In the genomic region with DNA sequence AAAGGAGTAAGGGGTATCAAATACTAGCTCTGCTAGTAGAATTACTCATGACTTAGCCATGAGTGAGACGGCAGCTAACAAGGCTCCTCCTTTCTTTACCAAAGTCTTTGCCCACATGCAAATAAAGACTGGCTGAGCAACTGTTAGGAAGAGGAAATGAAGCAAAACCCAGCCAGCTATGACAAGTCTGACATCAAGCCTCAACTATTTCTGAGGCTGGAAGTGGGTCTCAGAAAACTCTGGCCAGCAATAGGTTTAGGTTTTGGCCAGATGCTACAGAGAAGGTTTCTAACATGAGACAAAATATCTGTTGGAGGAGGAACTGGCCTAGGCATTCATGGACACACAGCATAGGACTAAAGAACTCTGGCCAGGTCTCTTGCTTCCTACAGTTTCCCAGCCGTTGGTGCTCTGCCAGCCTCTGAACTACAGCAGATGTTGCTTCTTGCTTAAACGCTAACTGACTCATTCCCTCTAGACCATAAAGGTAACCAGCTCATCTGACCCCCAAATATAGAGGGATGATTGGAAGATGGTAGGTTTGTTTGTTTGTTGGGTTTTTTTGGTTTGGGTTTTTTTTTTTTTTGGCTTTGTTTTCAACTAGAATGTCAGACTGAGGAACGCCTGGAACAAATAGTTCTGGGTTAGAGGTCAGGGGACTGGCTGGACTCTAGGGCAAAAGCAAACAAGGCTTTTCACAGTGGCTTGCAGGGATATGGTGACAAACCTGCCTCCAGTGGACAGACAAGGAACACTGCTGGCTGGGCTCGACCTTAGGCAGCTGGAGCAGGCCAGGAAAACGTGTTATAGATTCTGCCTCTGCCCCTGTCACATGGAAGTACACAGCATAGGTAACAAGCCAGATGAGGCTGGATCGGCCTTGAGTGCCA, we compare ENCODE assay signal across 8 mouse cellular contexts. TPM values are rescaled to one million over a fixed set of nuclear protein-coding genes. Genes with fewer than 3 reads are reported as not detected.
DNase-seq lines count a peak whose midpoint lies in the region; ATAC-seq lines count a peak whose summit lies in the region.

No protein-coding gene starts in this region.

- no peak overlapping the region for H3K27ac ChIP-seq in heart, embryonic 11.5 days (ENCODE audit: low read depth, low read length)
- H3K27ac ChIP-seq in forebrain, embryonic 14.5 days (ENCODE audit: low read depth, low read length), result no peak overlapping the region

- H3K4me1 ChIP-seq in heart, embryonic 11.5 days (ENCODE audit: control insufficient read depth, insufficient read depth, low read length), result no peaks in the 10 kb centered on the region
- H3K4me1 ChIP-seq in forebrain, embryonic 14.5 days (ENCODE audit: control insufficient read depth, insufficient read depth, low read length), result no peaks in the 10 kb centered on the region

- no peak overlapping the region for H3K4me3 ChIP-seq in heart, embryonic 11.5 days (ENCODE audit: low read depth, low read length)
- no peak overlapping the region for H3K4me3 ChIP-seq in forebrain, embryonic 14.5 days (ENCODE audit: low read depth, low read length)

- no peak overlapping the region for H3K4me2 ChIP-seq in heart, embryonic 11.5 days
- no peak overlapping the region for H3K4me2 ChIP-seq in forebrain, embryonic 14.5 days (ENCODE audit: low read length)

- H3K9ac ChIP-seq in heart, embryonic 11.5 days (ENCODE audit: low read depth, low read length), result no peak overlapping the region
- no peak overlapping the region for H3K9ac ChIP-seq in forebrain, embryonic 14.5 days (ENCODE audit: low read length)

- no peaks in the 10 kb centered on the region for H3K9me3 ChIP-seq in heart, embryonic 11.5 days (replicated peaks; ENCODE audit: control insufficient read depth, low read length)
- H3K9me3 ChIP-seq in forebrain, embryonic 14.5 days (replicated peaks; ENCODE audit: control insufficient read depth, low read length), result no peaks in the 10 kb centered on the region

- peak; percentile 25 to 28 for DNase-seq in heart, adult 18-20 months
- peak; percentile 43 to 53 for DNase-seq in B cell, adult 2 months
- DNase-seq in fibroblast of lung, adult 2 months (ENCODE audit: low read depth), result peak; percentile 66
- DNase-seq in lung, postnatal 10 days, result peak; percentile 30
- DNase-seq in forebrain, embryonic 14.5 days (ENCODE audit: low spot score), result no peak
- DNase-seq in c-Kit-positive CD71-positive TER-119-positive erythroid progenitor cells, embryonic 14.5 days (ENCODE audit: low spot score), result no peak
- no peak for DNase-seq in thymus, postnatal 4 days

- no peaks in the 10 kb centered on the region for H3K27me3 ChIP-seq in heart, embryonic 11.5 days (ENCODE audit: control insufficient read depth, insufficient read depth, low read length)
- no peaks in the 10 kb centered on the region for H3K27me3 ChIP-seq in forebrain, embryonic 14.5 days (replicated peaks; ENCODE audit: control insufficient read depth, insufficient read depth, low read length)

- H3K36me3 ChIP-seq in heart, embryonic 11.5 days (ENCODE audit: control insufficient read depth, insufficient read depth, low read length), result no peaks in the 10 kb centered on the region
- no peaks in the 10 kb centered on the region for H3K36me3 ChIP-seq in forebrain, embryonic 14.5 days (ENCODE audit: control insufficient read depth, insufficient read depth, low read length)

- no peak for ATAC-seq in heart, embryonic 11.5 days (replicated peaks; ENCODE audit: insufficient number of reproducible peaks, low FRiP score, low TSS enrichment)
- ATAC-seq in forebrain, embryonic 14.5 days, result no peak

- 77% methylated on average over 7 of the region's 7 CpGs for whole genome bisulfite sequencing in heart, embryonic 11.5 days (ENCODE audit: insufficient replicate concordance)
- WGBS in forebrain, embryonic 14.5 days, result 83% methylated on average over 7 of the region's 7 CpGs

RNA-seq across cellular contexts. Expression of a gene that starts 41.0 kb away (rescaled TPM):
- 10 to 100 TPM; 36.9 to 41.4 TPM for total RNA-seq in heart, adult 18-20 months (2021)
- 87.9 and 88.8 TPM in 2 replicates for polyA plus RNA-seq in heart, embryonic 11.5 days (2014; fragmentation: Nextera tagmentation; extraction: Ambion mirVana)
- 37.3 and 37.7 TPM in 2 replicates for polyA plus RNA-seq in forebrain, embryonic 14.5 days (2014; fragmentation: Nextera tagmentation; extraction: Ambion mirVana)

Comparison
In these comparisons a context has a peak if more than half of its experiments do, and no peak if none do; other contexts are left out.
1. DNase-seq: peak in heart, adult 18-20 months (2 of 2), B cell, adult 2 months (2 of 2), fibroblast of lung, adult 2 months (single experiment) and lung, postnatal 10 days (single experiment); none in forebrain, embryonic 14.5 days (single experiment), c-Kit-positive CD71-positive TER-119-positive erythroid progenitor cells, embryonic 14.5 days (single experiment) and thymus, postnatal 4 days (single experiment).